Mouse (Mus musculus): ENCODE data around the gene Sec22b.

The Sec22b gene

DNA sequence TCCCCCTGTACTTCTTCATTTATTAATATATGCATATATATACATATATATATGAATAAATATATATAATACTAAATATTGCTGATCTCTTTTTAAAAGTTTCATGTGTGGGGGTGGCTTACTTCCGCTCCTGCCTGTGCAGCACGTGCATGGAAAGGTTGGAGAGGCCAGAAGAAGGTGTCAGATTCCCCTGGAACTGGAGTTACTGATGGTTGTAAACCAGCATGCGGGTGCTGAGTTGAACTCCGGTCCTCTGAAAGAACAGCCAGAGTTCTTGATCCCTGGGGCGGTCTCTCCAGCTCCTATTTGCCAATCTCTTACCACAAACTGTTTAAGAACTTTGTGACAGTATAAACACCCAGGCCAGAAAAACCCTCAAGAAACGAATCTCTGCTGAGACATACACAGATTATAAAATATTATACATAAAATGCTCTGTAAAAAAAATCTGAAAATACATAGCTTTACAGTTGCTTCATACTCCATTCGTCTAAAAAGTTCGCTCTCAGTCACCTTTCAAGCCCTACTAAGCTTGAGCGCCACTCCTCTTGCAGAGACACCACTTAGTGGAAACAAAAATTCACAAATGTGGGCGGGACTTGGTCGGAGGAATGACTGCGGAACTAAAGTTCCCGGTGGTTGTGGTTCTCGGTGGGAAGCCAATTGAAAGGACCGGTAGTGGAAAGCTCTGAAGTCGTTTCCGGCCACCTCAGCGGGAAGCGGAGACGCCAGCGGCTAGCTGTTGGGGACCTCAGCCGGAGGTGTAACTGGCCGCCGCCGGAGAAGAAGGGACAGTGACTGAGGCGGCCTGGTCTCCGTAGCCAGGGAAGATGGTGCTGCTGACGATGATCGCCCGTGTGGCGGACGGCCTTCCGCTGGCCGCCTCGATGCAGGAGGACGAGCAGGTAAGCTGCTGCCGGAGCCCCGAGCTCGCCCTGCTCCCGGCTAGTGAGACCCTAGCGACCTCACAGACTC is at the start of gene Sec22b:
TSS of gene Sec22b (plus strand) at position 675 of the 975 bp plus-strand sequence.
- peak; percentile 94 for DNase-seq (ENCODE audit: low read depth)

DNA sequence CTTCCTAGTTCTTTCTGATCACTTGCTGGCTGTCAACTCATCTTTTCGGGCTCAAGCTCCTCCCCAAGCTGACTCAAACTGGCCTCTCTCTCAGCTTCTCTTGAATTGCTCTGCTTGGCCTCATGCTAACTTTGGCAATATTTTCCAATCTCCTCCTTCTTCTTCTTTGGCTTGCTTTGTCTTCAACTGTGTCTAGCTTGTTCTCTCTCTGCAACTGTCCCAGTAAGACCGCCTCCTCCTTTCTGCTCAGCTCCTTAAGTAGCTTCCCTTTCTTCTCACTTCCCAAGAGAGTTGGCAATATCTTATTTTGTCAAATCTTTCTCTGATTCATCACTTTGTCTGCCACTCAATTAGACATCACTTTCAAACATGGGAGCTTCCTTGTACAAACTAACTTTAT is 49.2 kb upstream of the Sec22b start:
- DNase-seq (ENCODE audit: low read depth): no peak

DNA sequence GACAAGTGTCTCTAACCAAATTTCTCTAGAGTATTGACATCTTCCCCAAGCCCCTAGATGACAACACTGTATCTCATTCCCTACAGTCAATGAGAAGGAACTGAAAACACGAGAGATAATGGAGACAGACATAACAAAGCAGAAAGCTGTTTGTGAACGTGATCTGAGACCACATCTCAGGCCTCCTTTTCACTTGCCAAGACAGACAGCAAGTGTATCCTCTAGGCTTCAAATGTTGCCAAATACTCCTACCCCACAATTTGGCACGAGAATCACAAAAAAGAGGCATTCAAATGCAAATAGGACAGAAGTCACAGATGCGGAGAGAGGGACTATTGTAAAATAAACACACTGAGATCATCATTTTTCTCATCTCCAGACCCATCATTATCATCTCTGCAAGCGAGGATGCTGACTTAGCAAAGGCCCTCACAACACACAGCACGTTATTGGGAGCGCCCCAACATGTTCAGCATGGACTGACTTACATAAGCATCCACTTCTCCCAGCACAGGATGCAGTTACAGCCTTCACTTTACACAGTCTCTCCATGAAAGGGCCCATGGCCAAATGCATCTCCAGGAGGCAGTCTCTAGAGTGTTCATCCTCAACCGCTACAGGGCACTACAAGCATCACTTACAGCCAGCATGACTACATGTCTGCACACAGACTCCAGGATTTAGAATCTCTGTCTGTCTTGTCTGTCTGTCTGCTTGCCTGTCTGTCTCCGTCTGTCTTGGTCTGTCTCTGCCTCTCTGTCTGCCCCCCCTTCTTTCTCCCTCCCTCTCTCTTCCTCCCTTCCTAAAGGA is 46.2 kb upstream of the Sec22b start:
- DNase-seq (ENCODE audit: low read depth): no peak

DNA sequence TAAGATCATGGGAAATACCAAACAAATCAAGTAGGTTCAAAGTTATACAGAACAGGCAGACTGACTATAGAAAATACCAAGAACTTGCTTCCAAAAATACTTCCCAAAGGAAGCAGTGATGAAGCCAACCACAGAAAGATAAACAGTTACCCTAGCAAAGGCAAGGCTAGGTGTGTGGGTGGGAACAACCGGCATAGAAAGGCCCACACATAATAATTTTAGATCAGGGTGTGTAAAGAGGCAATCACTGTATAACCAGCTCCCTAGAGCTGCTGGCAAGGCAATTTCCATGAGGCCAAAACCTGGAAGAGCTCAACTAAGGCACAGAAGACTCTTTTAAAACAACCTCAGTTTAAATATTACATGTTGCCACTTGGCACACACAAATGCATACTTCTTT is 41.6 kb upstream of the Sec22b start:
- DNase-seq (ENCODE audit: low read depth): no peak

- DNase-seq (ENCODE audit: low read depth): no peak
Observed at GRCm38 (mm10) chr3:97860820-97861451, 40.1 kb upstream of the Sec22b start.

DNA sequence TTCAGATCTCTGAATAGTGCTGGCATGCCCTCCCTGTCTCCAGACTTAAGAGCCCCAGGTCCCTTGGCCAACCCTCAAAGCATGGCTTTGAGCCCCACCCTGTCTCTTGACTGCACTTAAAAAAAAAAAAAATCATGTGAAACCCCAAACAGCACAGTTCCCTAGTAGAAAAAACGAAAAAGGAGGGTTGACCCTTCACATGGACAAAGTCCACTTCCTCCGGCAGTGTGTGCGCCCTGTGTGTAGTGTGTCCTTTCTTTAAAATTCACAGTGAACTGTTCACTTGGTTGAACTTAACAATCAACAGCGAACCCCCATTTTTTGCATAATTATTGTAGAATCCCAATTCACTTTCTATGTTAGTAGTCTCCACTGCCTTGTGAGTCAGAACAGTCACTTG is 34.3 kb upstream of the Sec22b start:
- no peak for DNase-seq (ENCODE audit: low read depth)

GRCm38 (mm10) chr3:97867221-97868023 is 33.6 kb upstream of the Sec22b start:
- DNase-seq (ENCODE audit: low read depth): no peak

DNA sequence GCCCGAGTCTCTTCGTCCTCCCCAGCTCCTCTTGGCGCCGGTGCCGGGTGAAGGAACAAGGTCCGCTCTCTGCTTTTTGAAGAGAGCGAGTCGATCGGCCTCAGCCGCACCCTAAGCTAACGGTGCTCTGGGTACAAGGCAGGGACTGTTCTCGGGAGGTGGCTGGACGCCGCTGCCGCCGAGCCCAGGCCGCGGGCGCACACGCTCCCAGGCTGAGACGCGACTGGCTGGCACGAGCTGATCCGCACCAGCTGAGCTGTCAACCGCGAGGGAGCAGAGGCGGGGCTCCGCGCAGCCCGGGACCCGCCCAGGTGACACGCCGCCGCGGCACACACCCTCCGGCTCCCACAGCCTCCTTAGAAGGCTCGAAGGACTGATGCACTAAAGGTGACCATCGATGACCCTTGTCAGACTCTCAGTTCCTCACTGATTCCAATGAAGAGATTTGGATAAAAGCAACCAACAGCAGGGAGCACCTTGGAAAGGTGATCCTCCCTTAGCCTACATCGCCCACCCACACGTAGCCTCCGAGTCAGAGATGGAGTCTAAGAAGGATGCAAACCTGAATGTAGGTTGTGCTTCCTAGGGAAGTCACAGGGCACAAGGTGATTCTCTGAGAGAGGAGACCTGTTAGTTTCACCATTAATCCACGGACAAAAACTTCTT is 32.8 kb upstream of the Sec22b start:
- DNase-seq (ENCODE audit: low read depth): no peak

- DNase-seq (ENCODE audit: low read depth): no peak
Observed at GRCm38 (mm10) chr3:97868733-97869132, 32.3 kb upstream of the Sec22b start.

GRCm38 (mm10) chr3:97869730-97870129 is 31.3 kb upstream of the Sec22b start:
- DNase-seq (ENCODE audit: low read depth): no peak

- DNase-seq (ENCODE audit: low read depth): no peak
Observed at GRCm38 (mm10) chr3:97874777-97875176, 26.2 kb upstream of the Sec22b start.

DNA sequence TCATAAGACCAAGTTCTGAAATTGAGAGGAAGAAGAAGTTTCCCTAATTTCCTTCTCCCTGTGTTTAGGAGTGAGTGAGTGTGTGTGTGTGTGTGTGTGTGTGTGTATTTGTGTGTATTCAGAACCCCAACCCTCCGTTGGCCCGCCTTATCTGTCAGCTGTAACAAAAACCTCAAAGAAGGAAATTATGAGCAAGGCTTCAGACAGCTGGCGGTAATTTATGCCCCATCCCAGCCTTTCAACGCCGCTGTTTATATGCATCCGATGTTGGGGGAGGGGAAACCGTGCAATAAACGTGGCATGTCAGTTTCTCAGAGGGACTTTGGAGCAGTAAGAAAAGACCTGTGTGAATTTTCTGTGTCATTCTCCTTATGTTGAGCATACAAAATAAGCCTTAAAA is 24.7 kb upstream of the Sec22b start:
- peak; percentile 29 for DNase-seq (ENCODE audit: low read depth)

- DNase-seq (ENCODE audit: low read depth): peak; percentile 70
Observed at GRCm38 (mm10) chr3:97879222-97879621, 21.8 kb upstream of the Sec22b start.

- DNase-seq (ENCODE audit: low read depth): no peak
Observed at GRCm38 (mm10) chr3:97881576-97881975, 19.4 kb upstream of the Sec22b start.

DNA sequence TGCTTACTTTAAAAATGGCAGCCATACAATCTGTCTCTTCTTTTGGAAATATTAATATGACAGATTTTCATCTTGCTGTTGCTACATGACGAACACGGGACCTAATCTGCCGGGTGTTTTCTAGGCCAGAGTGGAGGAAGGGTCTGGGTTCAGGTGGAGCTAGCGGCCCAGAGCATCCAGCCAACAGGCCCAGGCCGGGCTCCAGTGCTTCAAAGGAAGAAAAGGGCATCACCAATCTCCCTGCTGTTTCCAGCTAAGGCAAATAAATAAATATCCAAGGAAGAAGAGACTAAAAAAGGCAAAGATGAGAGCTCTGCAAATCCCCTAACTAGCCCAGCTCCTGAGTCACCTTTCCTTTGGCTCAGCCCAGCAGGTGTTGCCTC is 13.2 kb upstream of the Sec22b start:
- DNase-seq (ENCODE audit: low read depth): no peak

- DNase-seq (ENCODE audit: low read depth): no peak
Observed at GRCm38 (mm10) chr3:97888168-97888901, 12.7 kb upstream of the Sec22b start, which contains the start of gene Pde4dip. Gene Pde4dip (minus strand): TSS chr3:97888707.

DNA sequence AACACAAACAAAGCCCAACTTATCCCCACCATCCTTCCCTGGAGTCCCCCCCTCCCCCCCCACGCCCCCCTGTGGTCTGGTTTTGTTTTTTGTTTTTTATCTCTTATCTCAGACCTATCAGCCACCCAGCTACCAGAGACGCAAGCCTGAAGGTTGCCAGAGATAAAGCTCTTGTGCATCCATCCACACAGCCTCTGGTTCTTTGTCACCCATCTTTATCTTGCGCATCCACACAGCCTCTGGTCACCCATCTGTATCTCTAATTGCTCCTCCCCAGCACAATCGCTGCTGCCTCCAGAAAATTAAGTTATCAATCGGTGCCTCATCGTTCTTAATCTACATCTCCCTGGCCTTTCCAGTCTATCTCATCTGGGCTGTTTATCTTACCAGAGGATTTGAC is 10.8 kb upstream of the Sec22b start:
- no peak for DNase-seq (ENCODE audit: low read depth)

DNA sequence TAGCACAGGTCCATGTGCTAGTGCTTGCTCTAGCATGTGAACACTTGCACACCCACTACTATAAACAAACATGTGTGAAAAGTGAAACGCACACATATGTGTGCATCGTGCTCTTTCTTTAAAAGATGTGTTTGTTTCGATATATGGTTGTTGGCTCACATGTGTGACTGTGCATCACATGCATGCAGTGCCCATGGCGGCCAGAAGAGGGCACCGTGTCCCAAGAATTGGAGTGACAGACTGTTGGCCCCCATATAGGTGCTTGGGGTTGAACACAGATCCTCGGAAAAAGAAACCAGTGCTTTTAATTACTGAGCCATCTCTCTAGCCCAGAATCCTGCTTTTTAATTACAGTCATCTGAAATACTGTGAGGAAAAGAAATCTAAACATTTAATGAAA is 6.3 kb upstream of the Sec22b start:
- DNase-seq (ENCODE audit: low read depth): peak; percentile 49

DNA sequence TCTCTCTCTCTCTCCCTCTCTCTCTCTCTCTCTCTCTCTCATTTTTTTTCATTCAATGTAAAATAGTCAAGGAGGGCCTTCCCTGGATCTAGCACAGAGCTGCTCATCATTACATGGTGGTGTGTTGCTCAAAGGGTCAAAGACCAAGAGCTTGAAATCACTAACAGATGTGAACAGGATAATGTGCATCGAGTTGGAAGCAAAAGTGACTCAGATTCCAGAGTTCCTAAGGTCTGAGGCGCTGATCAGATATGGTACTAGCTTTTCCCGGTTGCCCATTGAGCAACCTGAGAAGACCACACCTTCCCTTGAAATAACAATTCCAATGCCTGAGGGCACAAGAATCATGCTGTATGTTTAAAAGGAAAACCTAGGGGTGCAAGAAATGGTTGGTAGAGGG is 2.6 kb upstream of the Sec22b start:
- DNase-seq (ENCODE audit: low read depth): no peak

DNA sequence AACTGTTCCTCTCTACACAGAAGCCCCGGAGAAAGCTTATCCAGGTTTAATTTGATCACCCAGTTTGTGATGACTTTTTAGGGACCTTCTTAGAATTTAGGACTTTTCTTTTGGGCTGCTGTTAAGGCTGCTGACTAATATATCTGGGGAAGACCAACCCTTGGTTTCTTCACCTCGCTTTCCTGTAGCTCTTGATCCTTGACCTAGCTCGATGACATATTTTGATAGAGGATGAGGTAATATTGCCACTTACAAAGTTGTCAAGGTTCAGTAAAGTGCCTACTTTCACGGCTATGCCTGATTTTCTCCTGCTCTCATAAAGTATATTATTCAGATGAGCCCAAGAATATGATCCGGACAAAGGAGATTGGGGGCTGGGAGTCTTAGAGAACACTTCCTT is 596 bp downstream of the Sec22b start:
- DNase-seq (ENCODE audit: low read depth): peak; percentile 36
